Mouse (Mus musculus) 3T3-L1 (cell line): Measurements from ENCODE around the gene Golt1a.

Experiments
- DNase-seq: peaks from one replicate; pipeline ENCODE4 v3.0.0-alpha.2; 2015; ENCODE audit warnings: low read depth, low spot score

The Golt1a gene

GRCm38 (mm10) chr1:133347226-133347625 is 37.6 kb downstream of the Golt1a start:
- DNase-seq = no peak

GRCm38 (mm10) chr1:133347693-133348520 is 38.3 kb downstream of the Golt1a start:
- DNase-seq = peak; percentile 33

GRCm38 (mm10) chr1:133350210-133350609 is 40.6 kb downstream of the Golt1a start, which contains the start of gene Ren1:
Gene Ren1 (plus strand): TSS chr1:133350510.
- no peak for DNase-seq

DNA sequence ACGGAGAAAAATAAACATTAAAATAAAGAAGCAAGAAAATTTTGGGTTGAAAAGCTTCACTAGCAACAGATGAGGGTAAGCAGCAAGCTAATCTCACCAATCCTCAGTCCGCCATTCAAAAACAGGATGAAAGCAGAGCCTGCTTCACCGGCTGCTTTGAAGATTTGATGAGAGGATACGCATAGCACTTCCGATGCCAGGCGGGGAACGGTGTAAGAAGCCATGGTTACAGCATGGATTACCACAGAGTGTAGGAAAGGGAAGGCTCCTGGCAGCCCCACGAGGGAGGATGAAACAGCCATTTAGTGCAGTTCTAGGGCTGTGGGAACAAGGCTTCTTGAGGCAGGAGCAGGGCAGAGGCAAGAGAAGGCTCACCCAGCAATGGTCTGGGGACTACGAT is 42.2 kb downstream of the Golt1a start:
- no peak for DNase-seq

DNA sequence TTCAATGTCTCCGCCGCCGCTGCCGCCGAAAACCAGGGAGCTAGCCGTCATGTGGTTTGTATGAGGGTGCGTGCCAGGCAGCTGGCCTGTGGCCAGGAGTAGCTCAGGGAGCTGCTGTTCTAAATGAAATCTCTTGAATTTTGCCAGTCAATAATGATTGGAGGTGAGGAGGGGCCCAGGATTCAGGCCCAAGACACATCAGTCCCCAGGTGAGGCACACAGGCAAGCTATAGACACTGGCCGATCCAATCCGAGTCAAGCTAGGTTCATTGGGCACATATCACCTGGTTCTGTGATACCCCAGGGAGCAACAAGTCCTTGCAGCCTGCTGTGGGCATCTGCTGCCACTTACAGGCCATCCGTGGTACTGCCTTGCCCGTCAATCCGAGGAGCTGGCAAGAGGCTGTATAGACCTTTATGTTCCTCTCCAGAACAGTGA is 43.8 kb downstream of the Golt1a start:
- peak; percentile 70 for DNase-seq

DNA sequence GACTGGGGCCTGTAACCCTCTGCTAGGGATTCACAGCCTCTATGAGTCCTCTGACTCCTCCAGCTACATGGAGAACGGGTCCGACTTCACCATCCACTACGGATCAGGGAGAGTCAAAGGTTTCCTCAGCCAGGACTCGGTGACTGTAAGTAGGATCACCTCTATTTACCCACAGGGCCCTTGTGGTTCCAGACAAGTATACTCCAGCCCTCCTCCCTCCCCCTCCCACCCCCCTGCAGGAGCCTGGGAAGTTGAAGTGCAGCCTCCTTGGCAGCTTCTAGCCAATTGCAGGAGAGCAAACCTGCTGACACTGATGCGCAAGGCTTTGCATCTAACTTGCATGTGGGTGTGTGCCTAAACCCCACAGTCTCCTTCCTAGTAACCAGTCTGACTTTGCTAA is 45.9 kb downstream of the Golt1a start:
- DNase-seq = no peak

GRCm38 (mm10) chr1:133355912-133356311 is 46.3 kb downstream of the Golt1a start:
- DNase-seq = no peak

- no peak for DNase-seq
These were observed 46.7 kb downstream of the Golt1a start for GRCm38 (mm10) chr1:133356330-133356729.

DNA sequence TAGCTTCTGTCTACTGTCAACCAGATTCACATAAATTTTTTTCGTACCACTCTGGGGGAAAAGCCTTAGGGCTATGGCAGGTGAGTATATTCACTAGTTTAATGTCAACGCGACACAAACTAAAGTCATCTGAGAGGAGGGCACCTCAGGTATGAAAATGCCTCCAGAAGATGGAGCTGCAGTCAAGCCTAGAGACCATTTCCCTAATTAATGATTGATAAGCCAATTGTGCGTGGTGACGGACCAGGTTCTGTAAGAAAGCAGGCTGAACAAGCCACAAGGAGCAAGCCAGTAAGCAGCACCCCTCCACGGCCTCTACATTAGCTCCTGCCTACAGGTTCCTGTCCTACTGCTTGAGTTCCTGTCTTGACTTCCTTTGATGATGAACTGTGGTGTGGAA is 51.4 kb downstream of the Golt1a start:
- no peak for DNase-seq

DNA sequence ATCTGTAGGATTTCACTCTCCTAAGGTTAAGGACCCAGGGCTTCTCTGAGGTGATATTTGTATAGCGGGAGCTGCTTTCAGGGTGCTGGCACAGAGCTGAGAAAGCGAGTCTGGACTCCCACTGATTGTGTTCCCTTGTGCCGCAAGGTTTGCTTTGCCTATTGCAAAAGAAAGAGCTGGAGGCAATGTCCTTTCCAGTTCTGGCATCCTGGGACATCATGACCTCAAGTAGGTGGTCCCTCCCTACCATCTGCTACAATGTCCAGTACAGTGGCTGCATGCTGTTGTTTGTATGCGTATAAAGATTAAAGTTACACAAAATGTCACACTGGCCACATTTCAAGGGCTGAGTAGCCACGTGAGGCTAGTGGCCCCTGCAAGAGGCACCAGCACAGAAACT is 52.5 kb downstream of the Golt1a start:
- no peak for DNase-seq

GRCm38 (mm10) chr1:133363276-133364021 is 53.8 kb downstream of the Golt1a start, which contains the start of gene Etnk2:
Gene Etnk2 (plus strand): TSS chr1:133363572.
- DNase-seq = no peak

DNA sequence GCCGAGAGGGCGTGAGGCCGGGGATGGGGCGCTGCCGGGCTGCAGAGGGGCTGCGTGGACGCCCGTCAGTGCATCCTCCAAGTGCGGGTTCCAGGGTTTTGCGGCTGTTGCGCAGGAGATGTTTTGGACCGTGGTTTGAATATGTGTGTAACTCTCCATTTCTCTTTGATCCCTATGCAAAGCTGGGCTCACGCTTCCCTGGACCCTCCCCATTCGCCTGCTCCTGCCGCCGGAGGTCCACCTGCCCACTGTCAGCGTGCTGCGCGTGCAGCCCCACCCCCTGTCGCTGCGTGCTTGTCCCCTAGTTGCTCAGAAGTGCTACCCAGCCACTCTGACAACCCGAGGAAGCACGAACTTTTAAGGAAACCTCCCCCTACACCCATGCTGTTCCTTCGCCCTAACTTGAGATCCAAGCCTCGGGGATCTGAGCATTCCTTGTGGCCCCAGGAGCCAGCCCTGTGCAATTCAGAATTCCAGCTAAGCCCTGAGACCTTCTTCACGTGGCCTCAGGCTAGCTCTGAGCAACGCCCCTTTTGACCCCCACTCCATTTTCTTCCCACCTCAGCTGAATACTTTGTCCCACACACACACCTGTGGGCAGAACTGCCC is 54.5 kb downstream of the Golt1a start:
- no peak for DNase-seq

DNA sequence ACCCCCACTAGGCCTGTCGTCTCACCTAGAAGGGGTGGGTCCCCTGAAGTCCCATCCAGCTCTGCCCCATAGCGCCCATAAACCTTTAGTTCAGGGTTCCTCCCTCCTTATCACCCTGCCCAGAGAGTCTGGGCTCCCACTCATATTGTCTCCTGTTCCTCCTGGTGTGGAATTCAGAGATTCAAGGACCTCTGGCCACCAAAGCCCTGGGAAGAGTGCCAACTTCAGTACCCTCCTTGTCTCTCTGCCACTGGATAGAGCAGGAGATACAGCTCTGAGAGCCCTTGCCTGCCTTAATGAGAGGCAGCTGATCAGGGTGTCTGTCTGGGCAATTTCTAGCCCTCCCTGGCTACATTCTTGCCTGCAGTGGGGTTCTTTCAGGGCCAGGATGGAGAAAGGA is 55.3 kb downstream of the Golt1a start:
- no peak for DNase-seq

GRCm38 (mm10) chr1:133366951-133367605 is 57.5 kb downstream of the Golt1a start:
- DNase-seq = no peak

- no peak for DNase-seq
These were observed 58.2 kb downstream of the Golt1a start for GRCm38 (mm10) chr1:133367606-133368488.

- no peak for DNase-seq
These were observed 59.0 kb downstream of the Golt1a start for GRCm38 (mm10) chr1:133368644-133369043.

- DNase-seq = no peak
These were observed 60.8 kb downstream of the Golt1a start for GRCm38 (mm10) chr1:133370352-133370751.

GRCm38 (mm10) chr1:133371431-133371830 is 61.8 kb downstream of the Golt1a start:
- DNase-seq = no peak

- DNase-seq = no peak
These were observed 62.5 kb downstream of the Golt1a start for GRCm38 (mm10) chr1:133372113-133372512.
